Mouse (Mus musculus) forebrain, embryonic 15.5 days (tissue): Measurements from ENCODE around the gene Cd24a. TPM values are rescaled to one million over a fixed set of nuclear protein-coding genes. Genes with fewer than 3 reads are reported as not detected.
A peak's percentile ranks its signal among the peaks of the same experiment; 100 is the strongest.

Experiments
- ATAC-seq: fragments of 200-750 bp; cut with Nextera tagmentation; replicated peaks from 2 replicates; pipeline ENCODE4 v1.8.0; 2017; ENCODE audit warnings: mild to moderate bottlenecking, moderate TSS enrichment, moderate library complexity
- H3K27ac ChIP-seq: fragments of 300-500 bp; sonication (generic); replicated peaks from 2 replicates; pipeline ENCODE4 v1.5.1; 2015; ENCODE audit warnings: mild to moderate bottlenecking, inconsistent platforms
- H3K27me3 ChIP-seq: fragments of 300-500 bp; sonication (generic); 2 replicates; pipeline ENCODE4 v1.6.1; 2015; ENCODE audit warnings: inconsistent platforms
- H3K36me3 ChIP-seq: fragments of 300-500 bp; sonication (generic); 2 replicates; pipeline ENCODE4 v1.6.1; 2015; ENCODE audit warnings: mild to moderate bottlenecking, inconsistent platforms
- H3K4me1 ChIP-seq: fragments of 300-500 bp; sonication (generic); 2 replicates; pipeline ENCODE4 v1.6.1; 2015; ENCODE audit warnings: inconsistent platforms
- H3K4me2 ChIP-seq: fragments of 300-500 bp; sonication (generic); replicated peaks from 2 replicates; pipeline ENCODE4 v1.6.1; 2015; ENCODE audit warnings: mild to moderate bottlenecking, inconsistent platforms
- H3K4me3 ChIP-seq: fragments of 300-500 bp; sonication (generic); 2 replicates; pipeline ENCODE4 v1.5.1; 2015; ENCODE audit warnings: mild to moderate bottlenecking, inconsistent platforms
- H3K9ac ChIP-seq: fragments of 300-500 bp; sonication (generic); replicated peaks from 2 replicates; pipeline ENCODE4 v1.6.1; 2015; ENCODE audit warnings: mild to moderate bottlenecking, inconsistent platforms
- H3K9me3 ChIP-seq: fragments of 300-500 bp; sonication (generic); 2 replicates; pipeline ENCODE4 v1.6.1; 2016; ENCODE audit warnings: inconsistent platforms
- WGBS: fragments of 180-500 bp; shearing (Covaris S2); methylation state at CpG from one replicate; pipeline ENCODE4 v1.1.7; 2015; ENCODE audit warnings: mixed read lengths; 5-methylcytosine and 5-hydroxymethylcytosine counted together
- polyA plus RNA-seq: library from polyadenylated mRNA; unstranded; fragments of >200 nt; fragmentation: Nextera tagmentation; extraction: Ambion mirVana; gene quantifications from 2 replicates; pipeline ENCODE4 v1.2.1, GENCODE M21; 2015

Gene Cd24a
- polyA plus RNA-seq, 1 experiment from 2014 or later: 974 TPM

DNA sequence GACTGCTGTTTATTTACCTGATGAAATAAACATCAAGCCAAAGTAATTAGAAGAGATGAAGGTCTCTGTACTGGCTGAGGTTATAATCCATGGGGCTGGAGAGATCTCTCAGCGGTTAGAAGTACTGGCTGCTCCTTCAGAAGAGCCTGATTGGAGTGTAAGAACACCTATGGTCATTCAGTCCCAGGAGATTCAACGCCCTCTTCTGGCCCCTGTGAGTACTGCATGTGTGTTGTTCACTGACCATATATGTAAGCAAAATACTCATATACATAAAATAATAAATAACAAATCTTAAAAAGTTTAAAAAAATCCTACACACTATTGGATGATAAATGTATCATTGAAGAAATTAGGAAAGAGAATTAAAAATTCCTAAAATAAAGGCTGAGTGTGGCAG, 17.3 kb upstream of the Cd24a start:
- H3K4me3 ChIP-seq: no peak overlapping the region
- H3K4me2 ChIP-seq: no peak overlapping the region
- ATAC-seq: no peak
- no peaks in the 10 kb centered on the region for H3K9me3 ChIP-seq
- no peak overlapping the region for H3K27ac ChIP-seq
- 38% methylated on average over 2 of the region's 2 CpGs for WGBS
- H3K9ac ChIP-seq: no peak overlapping the region
- no peaks in the 10 kb centered on the region for H3K27me3 ChIP-seq
- no peaks in the 10 kb centered on the region for H3K4me1 ChIP-seq
- no peaks in the 10 kb centered on the region for H3K36me3 ChIP-seq

- no peak overlapping the region for H3K4me2 ChIP-seq
- no peaks in the 10 kb centered on the region for H3K9me3 ChIP-seq
- H3K27me3 ChIP-seq: no peaks in the 10 kb centered on the region
- no peak overlapping the region for H3K4me3 ChIP-seq
- H3K9ac ChIP-seq: no peak overlapping the region
- no peaks in the 10 kb centered on the region for H3K4me1 ChIP-seq
- ATAC-seq: no peak
- WGBS: 90% methylated on average over 2 of the region's 2 CpGs
- H3K36me3 ChIP-seq: no peaks in the 10 kb centered on the region
- no peak overlapping the region for H3K27ac ChIP-seq
These were observed 16.8 kb upstream of the Cd24a start for GRCm38 (mm10) chr10:43561311-43561710.

GRCm38 (mm10) chr10:43574352-43574751, 3.7 kb upstream of the Cd24a start:
- Histone ChIP-seq H3K27ac (no peak overlapping the region), H3K4me3 (no peak overlapping the region), H3K4me2 (no peak overlapping the region), H3K27me3 (no peaks in the 10 kb centered on the region), H3K36me3 (no peaks in the 10 kb centered on the region), H3K9ac (no peak overlapping the region), H3K9me3 (no peaks in the 10 kb centered on the region), H3K4me1 (peaks cover 7% of the 10 kb centered on the region)
- 85% methylated on average over 2 of the region's 2 CpGs for WGBS
- no peak for ATAC-seq

DNA sequence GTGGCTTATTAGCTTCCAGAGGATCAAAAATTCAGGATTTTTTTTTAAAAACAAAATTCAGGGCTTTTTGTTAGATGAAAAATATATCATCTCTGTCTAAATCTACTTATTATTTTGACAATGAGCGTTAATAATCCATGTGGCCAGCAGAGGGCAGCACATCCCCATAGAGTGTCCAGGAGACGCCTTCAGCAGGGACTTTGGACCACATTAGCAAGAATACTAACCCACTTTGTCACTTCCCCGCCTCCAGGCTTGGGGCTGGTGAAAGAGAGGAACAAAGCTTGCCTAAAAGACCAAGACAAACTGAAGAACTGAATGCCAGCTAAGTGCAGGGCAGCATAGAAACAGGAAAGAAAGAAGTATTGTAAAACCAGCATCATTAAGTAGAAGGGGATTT, 3.1 kb upstream of the Cd24a start:
- Histone ChIP-seq H3K27me3 (no peaks in the 10 kb centered on the region), H3K36me3 (no peaks in the 10 kb centered on the region), H3K4me2 (no peak overlapping the region), H3K27ac (no peak overlapping the region), H3K4me1 (peaks cover 7% of the 10 kb centered on the region), H3K9ac (no peak overlapping the region), H3K9me3 (no peaks in the 10 kb centered on the region), H3K4me3 (no peak overlapping the region)
- WGBS: 1% methylated on average over 3 of the region's 3 CpGs
- no peak for ATAC-seq

GRCm38 (mm10) chr10:43577299-43577996, 636 bp upstream of the Cd24a start:
- Histone ChIP-seq H3K9me3 (no peaks in the 10 kb centered on the region), H3K4me2 (peak overlapping the region; percentile 88), H3K27ac (peak overlapping the region; percentile 99; the same call in 1 of the 2 replicates), H3K36me3 (peaks cover 5% of the 10 kb centered on the region), H3K27me3 (no peaks in the 10 kb centered on the region), H3K4me3 (peak overlapping the region; percentile 58), H3K9ac (peak overlapping the region; percentile 91; the same call in 1 of the 2 replicates), H3K4me1 (peaks cover 16% of the 10 kb centered on the region)
- WGBS: 19% methylated on average over 19 of the region's 19 CpGs
- no peak for ATAC-seq

- 0% methylated on average over 32 of the region's 32 CpGs for WGBS
- ATAC-seq: peak; percentile 51
These were observed 276 bp downstream of the Cd24a start for GRCm38 (mm10) chr10:43578366-43578753.

GRCm38 (mm10) chr10:43578754-43579380, 783 bp downstream of the Cd24a start:
- peak; percentile 91 for ATAC-seq
- H3K36me3 ChIP-seq: peaks cover 19% of the 10 kb centered on the region
- H3K27me3 ChIP-seq: no peaks in the 10 kb centered on the region
- H3K4me1 ChIP-seq: peaks cover 18% of the 10 kb centered on the region
- WGBS: under 1% methylated on average over 55 of the region's 65 CpGs
- peak overlapping the region; percentile 99 for H3K27ac ChIP-seq
- peak overlapping the region; percentile 91 for H3K9ac ChIP-seq
- peak overlapping the region; percentile 88 for H3K4me2 ChIP-seq
- H3K9me3 ChIP-seq: no peaks in the 10 kb centered on the region
- peak overlapping the region; percentile 58 for H3K4me3 ChIP-seq

More at GRCm38 (mm10) chr10:43578366-43578753, 276 bp downstream of the Cd24a start:
- Histone ChIP-seq H3K4me3 (peak overlapping the region; percentile 58), H3K9ac (peak overlapping the region; percentile 91), H3K27me3 (no peaks in the 10 kb centered on the region), H3K9me3 (no peaks in the 10 kb centered on the region), H3K27ac (peak overlapping the region; percentile 99), H3K4me2 (peak overlapping the region; percentile 88), H3K36me3 (peaks cover 14% of the 10 kb centered on the region), H3K4me1 (peaks cover 18% of the 10 kb centered on the region)

- Histone ChIP-seq H3K9ac (peak overlapping the region; percentile 91), H3K9me3 (no peaks in the 10 kb centered on the region), H3K4me1 (peaks cover 18% of the 10 kb centered on the region), H3K4me2 (peak overlapping the region; percentile 88), H3K36me3 (peaks cover 27% of the 10 kb centered on the region), H3K27me3 (no peaks in the 10 kb centered on the region), H3K27ac (peak overlapping the region; percentile 99), H3K4me3 (peak overlapping the region; percentile 58)
- ATAC-seq: peak; percentile 70
- under 1% methylated on average over 48 of the region's 49 CpGs for WGBS
These were observed 1.5 kb downstream of the Cd24a start for GRCm38 (mm10) chr10:43579381-43580261.

- H3K4me3 ChIP-seq: peak overlapping the region; percentile 58
These were observed 2.6 kb downstream of the Cd24a start for GRCm38 (mm10) chr10:43580649-43581078.

DNA sequence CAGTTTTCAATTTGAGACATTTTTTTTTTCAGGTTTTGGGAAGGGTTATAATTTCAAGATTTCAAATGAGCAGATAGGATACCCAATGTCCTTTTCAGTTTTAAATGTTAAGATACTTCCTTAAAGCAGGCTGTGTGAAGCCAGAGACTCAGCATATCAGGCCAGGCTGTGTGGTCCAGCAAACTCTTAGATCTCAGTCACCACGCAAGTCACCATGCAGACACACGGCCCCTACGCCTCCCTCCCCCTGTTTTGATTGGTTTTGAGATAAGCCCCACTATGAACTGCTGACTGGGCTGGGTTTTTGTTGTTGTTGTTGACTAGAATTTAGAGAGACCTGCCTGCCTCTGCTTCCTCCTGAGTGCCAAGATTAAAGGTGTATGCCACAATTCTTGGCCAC, 3.2 kb downstream of the Cd24a start:
- H3K27ac ChIP-seq: peak overlapping the region; percentile 99
- H3K9ac ChIP-seq: peak overlapping the region; percentile 91
- peak overlapping the region; percentile 88 for H3K4me2 ChIP-seq
- H3K27me3 ChIP-seq: no peaks in the 10 kb centered on the region
- peaks cover 32% of the 10 kb centered on the region for H3K36me3 ChIP-seq
- peaks cover 18% of the 10 kb centered on the region for H3K4me1 ChIP-seq
- no peaks in the 10 kb centered on the region for H3K9me3 ChIP-seq
- ATAC-seq: no peak
- WGBS: 39% methylated on average over 3 of the region's 3 CpGs
- peak overlapping the region; percentile 58 for H3K4me3 ChIP-seq

More at GRCm38 (mm10) chr10:43580649-43581078, 2.6 kb downstream of the Cd24a start:
- Histone ChIP-seq H3K9me3 (no peaks in the 10 kb centered on the region), H3K27me3 (no peaks in the 10 kb centered on the region), H3K9ac (peak overlapping the region; percentile 91), H3K36me3 (peaks cover 30% of the 10 kb centered on the region), H3K4me2 (peak overlapping the region; percentile 88), H3K4me1 (peaks cover 18% of the 10 kb centered on the region), H3K27ac (peak overlapping the region; percentile 99)
- ATAC-seq: peak; percentile 13
- WGBS: under 1% methylated on average over 15 of the region's 15 CpGs

DNA sequence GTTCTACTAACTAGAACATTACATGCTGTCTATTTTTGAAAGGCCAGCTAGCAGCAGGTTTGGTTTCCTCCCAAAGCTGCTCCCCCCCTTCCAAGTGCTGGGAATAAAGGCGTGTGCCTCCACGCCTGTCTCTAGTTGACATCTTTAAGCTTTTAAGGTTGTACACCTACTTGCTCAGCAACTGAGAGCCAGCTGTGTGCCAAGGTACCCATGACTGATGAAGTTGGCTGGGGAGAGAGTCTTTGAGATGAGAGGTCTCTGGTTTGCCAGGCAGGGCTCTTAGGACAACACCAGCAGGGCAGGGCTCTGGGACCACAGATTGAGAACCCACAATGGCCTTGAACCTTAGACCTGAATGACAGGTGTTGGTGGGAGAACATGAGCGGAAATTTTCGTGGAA, 6.5 kb downstream of the Cd24a start:
- H3K27me3 ChIP-seq: no peaks in the 10 kb centered on the region
- ATAC-seq: no peak
- no peak overlapping the region for H3K4me3 ChIP-seq
- H3K4me2 ChIP-seq: no peak overlapping the region
- no peak overlapping the region for H3K9ac ChIP-seq
- 93% methylated on average over 4 of the region's 4 CpGs for WGBS
- peaks cover 32% of the 10 kb centered on the region for H3K36me3 ChIP-seq
- peaks cover 11% of the 10 kb centered on the region for H3K4me1 ChIP-seq
- H3K27ac ChIP-seq: no peak overlapping the region
- H3K9me3 ChIP-seq: no peaks in the 10 kb centered on the region
